Comparison of ENCODE assay signal across 8 mouse cellular contexts in genomic region chr1:39869721-39870201, GRCm38 (mm10). TPM values are rescaled to one million over a fixed set of nuclear protein-coding genes. Genes with fewer than 3 reads are reported as not detected.
DNase-seq lines count a peak whose midpoint lies in the region; ATAC-seq and TF ChIP-seq lines count a peak whose summit lies in the region.
"Had no signal": no experiment of that assay in that cellular context is flagged by ENCODE, and none has a peak within 500 bp of the region (broad histone marks: within the 10 kb centered on the region; RNA-seq: fewer than 3 reads in every experiment).

No protein-coding gene starts in this region.

- no peaks in the 10 kb centered on the region for H3K36me3 ChIP-seq in forebrain, postnatal 0 days (ENCODE audit: insufficient read depth)
- H3K36me3 ChIP-seq in liver, embryonic 11.5 days (ENCODE audit: control insufficient read depth, insufficient read depth, low read length), result no peaks in the 10 kb centered on the region
- no peaks in the 10 kb centered on the region for H3K36me3 ChIP-seq in midbrain, embryonic 13.5 days
- H3K36me3 ChIP-seq: embryonic facial prominence, embryonic 13.5 days had no signal

- ATAC-seq in forebrain, postnatal 0 days, result no peak; the same call in 1 of the 2 replicates
- ATAC-seq in liver, embryonic 11.5 days (replicated peaks; ENCODE audit: low FRiP score), result no peak
- no peak for ATAC-seq in midbrain, embryonic 13.5 days

- 43% methylated on average over 12 of the region's 12 CpGs for WGBS in forebrain, postnatal 0 days
- 59% methylated on average over 12 of the region's 12 CpGs for WGBS in liver, embryonic 11.5 days
- 67% methylated on average over 12 of the region's 12 CpGs for WGBS in midbrain, embryonic 13.5 days

- H3K4me1 ChIP-seq in forebrain, postnatal 0 days (ENCODE audit: insufficient read depth), result peaks cover 4% of the 10 kb centered on the region; the same call in 1 of the 2 replicates
- peaks cover 37% of the 10 kb centered on the region for H3K4me1 ChIP-seq in liver, embryonic 11.5 days (replicated peaks; ENCODE audit: control insufficient read depth, insufficient read depth, low read length)
- H3K4me1 ChIP-seq in midbrain, embryonic 13.5 days (replicated peaks), result peaks cover 23% of the 10 kb centered on the region

- H3K9ac ChIP-seq in forebrain, postnatal 0 days, result no peak overlapping the region
- no peak overlapping the region for H3K9ac ChIP-seq in liver, embryonic 11.5 days (ENCODE audit: low read depth, low read length)
- no peak overlapping the region for H3K9ac ChIP-seq in midbrain, embryonic 13.5 days (replicated peaks)
- H3K9ac ChIP-seq: embryonic facial prominence, embryonic 13.5 days had no signal

- TF ChIP-seq CTCF in layer of hippocampus, adult 2 months (conservative IDR thresholded peaks at IDR 0.05), result 0 out of 2 replicates have a peak, but pooled peaks have one; percentile 20
- TF ChIP-seq CTCF in forebrain, postnatal 0 days (IDR thresholded peaks at IDR 0.05; ENCODE audit: low read depth), result no peak

- H3K4me2 ChIP-seq in forebrain, postnatal 0 days (ENCODE audit: low read depth), result peak overlapping the region; percentile 18
- H3K4me2 ChIP-seq in liver, embryonic 11.5 days, result no peak overlapping the region
- H3K4me2 ChIP-seq in midbrain, embryonic 13.5 days (replicated peaks), result no peak overlapping the region
- H3K4me2 ChIP-seq: embryonic facial prominence, embryonic 13.5 days had no signal

- no peaks in the 10 kb centered on the region for H3K9me3 ChIP-seq in forebrain, postnatal 0 days (ENCODE audit: low read length)
- H3K9me3 ChIP-seq in liver, embryonic 11.5 days (ENCODE audit: control insufficient read depth, low read length), result no peaks in the 10 kb centered on the region
- no peaks in the 10 kb centered on the region for H3K9me3 ChIP-seq in midbrain, embryonic 13.5 days
- H3K9me3 ChIP-seq: embryonic facial prominence, embryonic 13.5 days had no signal

- no peak overlapping the region for H3K27ac ChIP-seq in layer of hippocampus, adult 2 months
- no peak overlapping the region for H3K27ac ChIP-seq in forebrain, postnatal 0 days (ENCODE audit: low read depth, low read length)
- H3K27ac ChIP-seq in liver, embryonic 11.5 days (ENCODE audit: low read depth, low read length), result peak overlapping the region; percentile 73; the same call in 1 of the 2 replicates
- no peak overlapping the region for H3K27ac ChIP-seq in midbrain, embryonic 13.5 days

- H3K4me3 ChIP-seq in layer of hippocampus, adult 2 months, result peak overlapping the region; percentile 40
- H3K4me3 ChIP-seq in forebrain, postnatal 0 days (ENCODE audit: low read depth, low read length), result no peak overlapping the region
- H3K4me3 ChIP-seq in liver, embryonic 11.5 days (ENCODE audit: low read depth, low read length), result no peak overlapping the region
- no peak overlapping the region for H3K4me3 ChIP-seq in midbrain, embryonic 13.5 days (replicated peaks)
- H3K4me3 ChIP-seq: embryonic facial prominence, embryonic 13.5 days had no signal

- no peaks in the 10 kb centered on the region for H3K27me3 ChIP-seq in forebrain, postnatal 0 days (ENCODE audit: insufficient read depth, low read length)
- no peaks in the 10 kb centered on the region for H3K27me3 ChIP-seq in liver, embryonic 11.5 days (replicated peaks; ENCODE audit: control insufficient read depth, insufficient read depth, low read length)
- H3K27me3 ChIP-seq in midbrain, embryonic 13.5 days, result no peaks in the 10 kb centered on the region
- H3K27me3 ChIP-seq: embryonic facial prominence, embryonic 13.5 days had no signal

- DNase-seq in layer of hippocampus, adult 2 months (ENCODE audit: low spot score in 2 of 2), result peak in 1 of 2 experiments; percentile 20
- DNase-seq in layer of hippocampus, adult 9-10 months (ENCODE audit: low spot score), result no peak
- DNase-seq in cerebellum, adult 18-20 months, result peak; percentile 58 to 60
- peak; percentile 29 for DNase-seq in forebrain, postnatal 0 days
- DNase-seq in liver, embryonic 11.5 days (ENCODE audit: low spot score), result no peak
- no peak for DNase-seq in spleen, postnatal 10 days (ENCODE audit: low spot score in 2 of 2)

RNA-seq across cellular contexts. Expression of gene Map4k4, which starts 31.0 kb away (rescaled TPM):
- 100 to 1,000 TPM; 134 to 145 TPM for total RNA-seq in layer of hippocampus, adult 2 months (2021)
- total RNA-seq in forebrain, postnatal 0 days (2014; rRNA removed), result 201 and 241 TPM in 2 replicates
- polyA plus RNA-seq in forebrain, postnatal 0 days (2015; fragmentation: Nextera tagmentation; extraction: Ambion mirVana), result 11.9 and 21.3 TPM in 2 replicates
- 12.5 and 13.6 TPM in 2 replicates for polyA plus RNA-seq in liver, embryonic 11.5 days (2014; fragmentation: Nextera tagmentation; extraction: Ambion mirVana)
- polyA plus RNA-seq in midbrain, embryonic 13.5 days (2015; fragmentation: Nextera tagmentation; extraction: Ambion mirVana), result 49.0 and 58.2 TPM in 2 replicates

Comparison
In these comparisons a context has a peak if more than half of its experiments do, and no peak if none do; other contexts are left out.
1. DNase-seq: peak in cerebellum, adult 18-20 months (2 of 2) and forebrain, postnatal 0 days (single experiment); none in layer of hippocampus, adult 9-10 months (single experiment), liver, embryonic 11.5 days (single experiment) and spleen, postnatal 10 days (0 of 2).